Mouse (Mus musculus) embryonic facial prominence, embryonic 12.5 days (tissue): ENCODE results near the gene Mgrn1. TPM values are rescaled to one million over a fixed set of nuclear protein-coding genes. Genes with fewer than 3 reads are reported as not detected.

Experiments
- ATAC-seq: fragments of 200-750 bp; cut with Nextera tagmentation; 2 replicates; pipeline ENCODE4 v1.8.0; 2017; ENCODE audit not compliant: insufficient number of reproducible peaks, insufficient read depth, low FRiP score, low TSS enrichment
- H3K27ac ChIP-seq: fragments of 300-500 bp; sonication (generic); 2 replicates; pipeline ENCODE4 v1.5.1; 2016; ENCODE audit warnings: mild to moderate bottlenecking
- H3K27me3 ChIP-seq: fragments of 300-500 bp; sonication (generic); 2 replicates; pipeline ENCODE4 v1.6.1; 2016; ENCODE audit warnings: mild to moderate bottlenecking, moderate library complexity
- H3K36me3 ChIP-seq: fragments of 300-500 bp; sonication (generic); 2 replicates; pipeline ENCODE4 v1.6.1; 2016; ENCODE audit warnings: mild to moderate bottlenecking
- H3K4me1 ChIP-seq: fragments of 300-500 bp; sonication (generic); 2 replicates; pipeline ENCODE4 v1.6.1; 2016
- H3K4me2 ChIP-seq: fragments of 300-500 bp; sonication (generic); replicated peaks from 2 replicates; pipeline ENCODE4 v1.6.1; 2016; ENCODE audit warnings: mild to moderate bottlenecking, moderate library complexity
- H3K4me3 ChIP-seq: fragments of 300-500 bp; sonication (generic); 2 replicates; pipeline ENCODE4 v1.5.1; 2016; ENCODE audit warnings: mild to moderate bottlenecking
- H3K9ac ChIP-seq: fragments of 300-500 bp; sonication (generic); 2 replicates; pipeline ENCODE4 v1.6.1; 2016; ENCODE audit warnings: mild to moderate bottlenecking, moderate library complexity
- H3K9me3 ChIP-seq: fragments of 300-500 bp; sonication (generic); 2 replicates; pipeline ENCODE4 v1.6.1; 2016; ENCODE audit warnings: mild to moderate bottlenecking, moderate library complexity
- WGBS: fragments of 180-500 bp; shearing (Covaris S2); methylation state at CpG from one replicate; pipeline ENCODE4 v1.1.7; 2016; 5-methylcytosine and 5-hydroxymethylcytosine counted together
- polyA plus RNA-seq: library from polyadenylated mRNA; unstranded; fragments of >200 nt; fragmentation: Nextera tagmentation; extraction: Ambion mirVana; gene quantifications from 2 replicates; pipeline ENCODE4 v1.2.1, GENCODE M21; 2016

The Mgrn1 gene
- polyA plus RNA-seq, 1 experiment from 2014 or later, result 91.9 TPM

DNA sequence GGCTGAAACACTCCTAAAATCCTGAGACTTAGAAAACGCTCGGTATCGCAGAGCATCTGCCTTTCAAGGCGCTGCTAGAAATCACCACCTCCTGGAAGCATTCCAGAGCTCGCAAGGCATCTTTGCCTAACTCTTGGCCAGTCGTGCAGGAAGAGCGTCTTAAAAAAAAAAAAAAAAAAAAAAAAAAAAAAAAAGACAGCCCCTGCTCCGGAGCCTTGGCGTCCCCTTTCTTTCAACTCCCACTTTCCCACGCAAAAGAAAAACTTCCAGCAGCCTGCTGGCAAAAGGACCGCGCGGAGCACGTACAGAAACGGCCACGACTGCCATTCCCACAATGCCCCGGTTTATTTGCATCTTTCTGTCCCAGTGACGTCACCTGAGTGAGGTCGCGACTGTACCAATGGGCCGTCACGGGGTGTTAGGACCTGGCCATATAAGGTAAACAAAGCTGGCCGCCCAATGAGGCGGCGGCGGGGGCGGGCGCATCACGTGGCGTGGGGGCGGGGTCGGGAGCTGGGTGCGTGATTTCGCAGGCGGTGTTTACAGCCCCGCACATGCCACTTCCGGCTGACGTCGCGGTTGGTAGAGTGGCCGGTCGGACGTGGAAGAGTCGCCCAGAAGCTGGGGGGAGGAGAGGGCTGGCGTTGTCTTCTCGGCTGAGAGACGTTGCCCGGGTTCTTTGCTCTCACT lies 5.8 kb upstream of the Mgrn1 start, which contains the start of gene Ubald1:
TSS of gene Ubald1 (minus strand) at position 180 of the 690 bp plus-strand sequence.
- 1% methylated on average over 48 of the region's 48 CpGs for WGBS
- peak within 1 kb of the TSS; percentile 87 for H3K9ac ChIP-seq
- no peaks in the 10 kb centered on the region for H3K27me3 ChIP-seq
- H3K4me2 ChIP-seq, result peak within 1 kb of the TSS; percentile 82
- H3K36me3 ChIP-seq, result peaks cover 9% of the 10 kb centered on the region
- ATAC-seq, result peak; percentile 74
- no peaks in the 10 kb centered on the region for H3K9me3 ChIP-seq
- peak within 1 kb of the TSS; percentile 99 for H3K27ac ChIP-seq
- peaks cover 20% of the 10 kb centered on the region for H3K4me1 ChIP-seq
- peak within 1 kb of the TSS; percentile 88 for H3K4me3 ChIP-seq

DNA sequence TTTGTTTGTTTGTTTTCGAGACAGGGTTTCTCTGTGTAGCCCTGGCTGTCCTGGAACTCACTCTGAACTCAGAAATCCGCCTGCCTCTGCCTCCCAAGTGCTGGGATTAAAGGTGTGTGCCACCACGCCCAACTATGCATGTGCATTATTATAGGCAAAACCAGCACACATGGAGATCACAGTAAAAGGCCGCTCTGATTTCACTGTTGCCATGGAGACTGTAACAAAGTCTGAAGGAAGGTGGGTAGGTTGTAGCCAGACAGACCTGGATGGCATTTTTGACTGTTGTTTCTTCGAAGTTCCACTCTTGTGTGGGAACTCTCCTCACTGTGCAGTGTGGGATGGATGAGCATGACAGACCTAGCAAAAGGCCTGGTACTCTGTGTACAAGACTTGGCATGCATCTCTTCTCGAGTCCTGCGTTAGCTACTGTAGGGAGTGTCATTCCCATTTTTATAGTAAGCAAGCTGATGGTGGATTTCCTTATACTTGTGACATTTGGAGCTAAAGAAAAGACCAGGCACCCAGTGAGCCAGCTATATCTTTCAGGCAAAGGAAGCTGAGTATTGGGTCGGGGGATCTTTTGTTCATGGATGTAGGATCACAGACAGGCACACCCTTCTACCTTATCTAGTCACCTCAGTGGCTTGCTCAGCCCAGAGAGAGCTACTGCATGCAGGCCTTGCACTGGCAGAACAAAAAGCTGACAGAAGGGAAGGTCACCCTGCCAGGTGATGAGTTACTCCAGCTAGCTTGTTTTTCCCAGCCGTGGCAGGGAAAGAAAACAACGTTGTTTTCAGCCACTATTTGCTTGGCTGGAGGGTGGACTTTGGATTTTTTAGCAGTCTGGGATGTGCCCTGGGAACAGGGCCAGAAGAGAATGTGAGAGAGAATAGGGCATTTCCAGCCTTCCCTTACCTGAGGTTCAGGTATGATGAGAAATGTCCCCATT lies 4.4 kb upstream of the Mgrn1 start:
- 77% methylated on average over 10 of the region's 10 CpGs for WGBS
- no peaks in the 10 kb centered on the region for H3K9me3 ChIP-seq
- peaks cover 15% of the 10 kb centered on the region for H3K4me1 ChIP-seq
- no peaks in the 10 kb centered on the region for H3K27me3 ChIP-seq
- H3K27ac ChIP-seq, result peak overlapping the region; percentile 94
- H3K4me3 ChIP-seq, result peak overlapping the region; percentile 88
- H3K36me3 ChIP-seq, result no peaks in the 10 kb centered on the region
- H3K4me2 ChIP-seq, result peak overlapping the region; percentile 82
- H3K9ac ChIP-seq, result peak overlapping the region; percentile 72; the same call in 1 of the 2 replicates
- no peak for ATAC-seq

DNA sequence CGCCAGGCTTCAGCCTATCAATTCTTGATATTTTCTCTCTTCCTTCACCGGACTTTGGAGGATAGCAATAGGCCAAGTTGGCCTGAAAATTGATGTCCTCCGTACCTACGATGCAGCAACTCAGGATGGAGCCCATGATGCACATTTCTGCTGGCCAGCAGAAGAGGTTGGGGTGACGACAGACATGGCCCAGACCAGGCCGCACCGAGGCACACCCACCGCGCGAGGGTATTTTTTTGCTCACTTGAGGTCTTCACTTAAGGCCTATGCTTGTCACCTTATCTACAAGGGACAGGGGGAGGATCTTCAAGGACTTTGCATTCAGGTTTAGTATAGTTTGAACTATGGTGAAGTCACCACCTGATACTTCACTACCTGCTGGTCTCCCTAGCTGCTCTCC lies 1.1 kb upstream of the Mgrn1 start:
- no peaks in the 10 kb centered on the region for H3K27me3 ChIP-seq
- H3K36me3 ChIP-seq, result no peaks in the 10 kb centered on the region
- no peak overlapping the region for H3K9ac ChIP-seq
- 92% methylated on average over 10 of the region's 10 CpGs for WGBS
- no peak overlapping the region; the same call in 1 of the 2 replicates for H3K4me2 ChIP-seq
- ATAC-seq, result no peak
- peaks cover 17% of the 10 kb centered on the region for H3K4me1 ChIP-seq
- H3K27ac ChIP-seq, result peak overlapping the region; percentile 86; the same call in 1 of the 2 replicates
- H3K9me3 ChIP-seq, result no peaks in the 10 kb centered on the region
- no peak overlapping the region for H3K4me3 ChIP-seq

DNA sequence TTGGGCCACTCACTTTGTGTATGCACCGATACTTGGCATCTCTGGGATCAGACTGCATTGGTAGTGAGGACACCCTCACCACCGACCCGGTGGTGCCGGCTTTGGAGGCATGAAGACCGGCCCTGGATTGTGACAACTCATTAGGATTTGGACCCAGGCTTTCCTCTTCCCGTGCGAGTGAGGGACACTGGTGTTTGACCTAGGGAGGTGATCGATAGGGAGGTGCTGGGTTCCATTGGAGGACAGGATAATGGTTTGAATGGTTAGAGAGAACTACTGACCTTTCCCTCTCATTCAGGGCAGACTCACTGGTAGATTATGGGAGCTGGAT lies 606 bp downstream of the Mgrn1 start:
- Histone ChIP-seq H3K4me3 (peak overlapping the region; percentile 94), H3K4me1 (peaks cover 17% of the 10 kb centered on the region), H3K27ac (peak overlapping the region; percentile 86), H3K9ac (peak overlapping the region; percentile 93), H3K36me3 (no peaks in the 10 kb centered on the region), H3K4me2 (peak overlapping the region; percentile 85), H3K27me3 (no peaks in the 10 kb centered on the region), H3K9me3 (no peaks in the 10 kb centered on the region)
- peak; percentile 16; the same call in 1 of the 2 replicates for ATAC-seq
- 2% methylated on average over 8 of the region's 8 CpGs for WGBS

GRCm38 (mm10) chr16:4890201-4890709 lies 4.2 kb downstream of the Mgrn1 start:
- Histone ChIP-seq H3K4me1 (peaks cover 17% of the 10 kb centered on the region), H3K4me3 (no peak overlapping the region), H3K9ac (no peak overlapping the region), H3K27me3 (no peaks in the 10 kb centered on the region), H3K36me3 (no peaks in the 10 kb centered on the region), H3K4me2 (no peak overlapping the region), H3K27ac (no peak overlapping the region), H3K9me3 (no peaks in the 10 kb centered on the region)
- 65% methylated on average over 4 of the region's 4 CpGs for WGBS
- ATAC-seq, result no peak

DNA sequence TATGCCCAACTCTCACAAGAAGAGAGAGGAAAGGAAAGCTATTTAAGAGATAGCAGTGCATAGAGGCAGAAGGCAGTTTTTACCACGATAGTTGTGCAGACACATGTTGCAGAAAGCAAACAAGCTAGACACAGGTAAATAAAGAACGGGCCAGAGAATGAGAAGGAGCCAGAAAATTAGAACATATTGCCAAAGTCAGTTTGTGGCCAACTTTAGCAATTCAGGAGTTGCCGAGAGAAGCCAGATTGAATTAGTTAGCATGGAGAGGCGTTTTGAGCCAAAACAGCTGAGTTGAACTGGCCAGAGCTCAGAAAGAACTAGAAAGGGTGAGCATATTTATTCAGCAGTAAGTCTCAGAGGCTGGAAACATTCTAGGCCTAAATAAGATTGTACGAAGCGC lies 6.1 kb downstream of the Mgrn1 start:
- Histone ChIP-seq H3K4me1 (peaks cover 14% of the 10 kb centered on the region), H3K9me3 (no peaks in the 10 kb centered on the region), H3K36me3 (no peaks in the 10 kb centered on the region), H3K27me3 (no peaks in the 10 kb centered on the region), H3K9ac (no peak overlapping the region), H3K4me2 (no peak overlapping the region), H3K27ac (peak overlapping the region; percentile 32; the same call in 1 of the 2 replicates), H3K4me3 (no peak overlapping the region)
- no peak for ATAC-seq
- WGBS, result 86% methylated on average over 6 of the region's 6 CpGs

DNA sequence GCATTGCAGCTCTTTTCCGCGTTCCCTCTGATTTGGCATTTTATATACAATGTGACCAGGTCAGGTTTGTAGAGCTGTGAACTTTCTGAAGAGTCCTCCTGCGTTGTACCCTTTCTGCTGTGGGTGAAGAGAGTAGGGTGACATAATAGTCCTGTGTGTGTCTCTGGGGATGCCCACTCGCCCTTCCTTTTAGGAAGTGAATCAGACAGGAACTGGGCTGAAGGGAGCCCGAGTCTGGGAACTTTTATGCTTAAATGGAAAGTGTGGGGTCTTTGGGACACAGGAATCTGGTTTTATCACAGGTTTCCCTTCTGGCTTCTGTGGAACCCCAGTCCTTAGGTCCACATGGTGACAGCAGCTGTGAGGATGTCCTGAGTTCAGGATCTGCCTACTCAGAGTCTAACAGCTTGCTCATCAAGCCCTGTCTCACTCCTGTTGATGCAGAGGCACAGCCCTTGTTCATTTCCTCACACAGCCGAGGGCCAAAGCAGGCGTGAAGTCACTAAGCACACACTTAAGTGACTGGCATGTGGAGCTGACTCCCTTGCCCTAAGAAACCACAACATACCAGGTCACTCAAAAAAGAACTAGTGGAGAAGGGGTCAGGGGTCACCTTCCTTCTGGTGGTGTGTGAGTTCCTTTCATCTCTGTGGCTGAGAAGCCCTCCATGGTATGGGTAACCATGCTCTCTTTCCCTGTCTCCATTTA lies 8.3 kb downstream of the Mgrn1 start:
- no peaks in the 10 kb centered on the region for H3K4me1 ChIP-seq
- H3K4me3 ChIP-seq, result no peak overlapping the region
- ATAC-seq, result no peak
- no peak overlapping the region for H3K27ac ChIP-seq
- no peak overlapping the region for H3K9ac ChIP-seq
- H3K4me2 ChIP-seq, result no peak overlapping the region
- no peaks in the 10 kb centered on the region for H3K9me3 ChIP-seq
- H3K36me3 ChIP-seq, result no peaks in the 10 kb centered on the region
- H3K27me3 ChIP-seq, result no peaks in the 10 kb centered on the region
- WGBS, result 81% methylated on average over 7 of the region's 7 CpGs

DNA sequence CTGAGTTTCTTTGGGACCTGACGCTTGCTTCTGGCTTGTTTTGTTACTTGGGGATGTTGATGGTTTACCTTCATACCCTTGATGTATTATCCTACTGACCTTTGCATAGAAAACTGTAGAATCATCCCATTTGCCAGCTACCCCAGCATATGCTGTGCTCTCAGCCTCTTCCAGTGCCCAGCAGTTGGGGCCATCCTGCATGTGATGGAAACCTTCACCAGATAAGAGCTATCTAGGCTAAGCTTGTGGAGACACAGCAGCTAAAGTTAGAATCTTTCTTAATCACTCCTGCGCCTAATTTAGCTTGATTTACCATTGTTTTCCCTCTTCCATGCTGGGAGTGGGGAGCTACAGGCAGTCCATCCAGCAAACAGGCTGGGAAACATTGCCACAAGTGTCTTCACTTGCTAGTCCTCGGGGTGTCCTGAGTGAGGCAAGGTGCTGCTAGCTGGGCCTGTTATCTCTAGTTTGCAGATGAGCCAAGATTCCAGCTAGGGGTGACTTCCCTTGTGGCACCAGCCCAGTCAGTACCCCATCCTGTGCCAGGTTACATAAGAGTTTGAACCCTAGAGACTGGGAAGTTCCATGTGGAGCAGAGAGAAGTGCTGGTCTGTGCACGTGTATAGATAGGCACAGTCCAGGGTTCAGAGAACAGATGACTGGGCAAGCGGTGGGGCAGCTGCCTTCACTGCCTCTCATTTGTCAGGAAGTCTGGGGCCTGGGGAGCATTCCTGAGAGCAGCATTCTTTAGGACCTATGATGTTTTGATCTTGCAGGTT lies 10.4 kb downstream of the Mgrn1 start:
- Histone ChIP-seq H3K4me3 (no peak overlapping the region), H3K36me3 (no peaks in the 10 kb centered on the region), H3K27me3 (no peaks in the 10 kb centered on the region), H3K27ac (no peak overlapping the region), H3K4me1 (no peaks in the 10 kb centered on the region), H3K9me3 (no peaks in the 10 kb centered on the region), H3K9ac (no peak overlapping the region), H3K4me2 (no peak overlapping the region)
- WGBS, result 70% methylated on average over 5 of the region's 5 CpGs
- no peak for ATAC-seq

DNA sequence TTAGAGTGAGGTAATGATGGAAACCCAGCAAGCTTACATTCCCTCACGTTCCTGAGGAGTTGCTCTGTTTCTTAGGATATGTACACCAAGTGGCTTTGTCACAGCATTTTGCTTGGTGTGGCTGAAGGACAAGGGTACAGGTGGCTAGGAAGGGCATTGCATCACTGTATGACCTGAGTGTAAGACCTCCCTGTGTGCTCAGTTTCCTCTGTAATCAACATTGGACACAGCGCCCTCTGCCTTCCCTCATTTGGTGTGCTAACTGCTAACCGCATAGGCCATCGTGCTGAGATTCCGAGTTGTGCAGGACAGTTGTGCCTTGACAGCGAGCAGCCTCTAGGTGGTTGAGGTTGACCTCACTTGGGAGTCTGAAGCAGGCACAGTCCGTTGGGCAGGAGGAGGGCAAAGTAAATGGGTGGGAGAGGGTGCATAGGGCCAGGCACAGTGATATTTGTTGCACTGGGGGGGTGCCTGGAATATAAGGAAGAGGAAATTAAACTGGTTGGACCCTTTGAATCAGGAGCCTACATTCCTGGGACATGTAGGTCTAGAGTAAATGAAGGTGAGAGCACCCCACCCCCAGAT lies 11.2 kb downstream of the Mgrn1 start:
- Histone ChIP-seq H3K4me1 (no peaks in the 10 kb centered on the region), H3K9ac (no peak overlapping the region), H3K9me3 (no peaks in the 10 kb centered on the region), H3K27me3 (no peaks in the 10 kb centered on the region), H3K4me2 (no peak overlapping the region), H3K36me3 (no peaks in the 10 kb centered on the region), H3K27ac (no peak overlapping the region), H3K4me3 (no peak overlapping the region)
- WGBS, result 54% methylated on average over 7 of the region's 7 CpGs
- no peak for ATAC-seq

GRCm38 (mm10) chr16:4898881-4899280 lies 12.8 kb downstream of the Mgrn1 start:
- H3K27ac ChIP-seq, result no peak overlapping the region
- no peak overlapping the region for H3K9ac ChIP-seq
- no peaks in the 10 kb centered on the region for H3K27me3 ChIP-seq
- no peak overlapping the region for H3K4me3 ChIP-seq
- no peak overlapping the region for H3K4me2 ChIP-seq
- no peaks in the 10 kb centered on the region for H3K9me3 ChIP-seq
- H3K36me3 ChIP-seq, result no peaks in the 10 kb centered on the region
- WGBS, result 84% methylated on average over 6 of the region's 6 CpGs
- 0 out of 2 replicates have a peak, but pooled peaks cover 3% of the 10 kb centered on the region for H3K4me1 ChIP-seq
- ATAC-seq, result no peak
